Mouse (Mus musculus): ENCODE data around the gene Opn4. TPM values are rescaled to one million over a fixed set of nuclear protein-coding genes. Genes with fewer than 3 reads are reported as not detected.

The Opn4 gene
- polyA plus RNA-seq, 1 experiment from 2014 or later = not detected

- 87% methylated on average over 6 of the region's 6 CpGs for WGBS
- ATAC-seq (ENCODE audit: low FRiP score, low TSS enrichment) (no peak), DNase-seq (no peak)
- Histone ChIP-seq H3K4me1 (ENCODE audit: control insufficient read depth, insufficient read depth, low read length) (no peaks in the 10 kb centered on the region), H3K9ac (replicated peaks; ENCODE audit: low read length) (no peak overlapping the region), H3K27me3 (ENCODE audit: control insufficient read depth, insufficient read depth, low read length) (no peaks in the 10 kb centered on the region), H3K36me3 (ENCODE audit: control insufficient read depth, insufficient read depth, low read length) (no peaks in the 10 kb centered on the region), H3K4me3 (replicated peaks; ENCODE audit: low read depth, low read length) (no peak overlapping the region), H3K27ac (replicated peaks; ENCODE audit: low read depth, low read length) (no peak overlapping the region), H3K9me3 (ENCODE audit: control insufficient read depth, low read length) (no peaks in the 10 kb centered on the region), H3K4me2 (ENCODE audit: low read length) (no peak overlapping the region)
Measured at GRCm38 (mm10) chr14:34544001-34544400, 55.9 kb downstream of the Opn4 start.

GRCm38 (mm10) chr14:34543596-34543995 lies 56.3 kb downstream of the Opn4 start:
- DNase-seq (no peak), ATAC-seq (ENCODE audit: low FRiP score, low TSS enrichment) (no peak)
- WGBS = 73% methylated on average over 6 of the region's 6 CpGs
- Histone ChIP-seq H3K4me3 (replicated peaks; ENCODE audit: low read depth, low read length) (no peak overlapping the region), H3K36me3 (ENCODE audit: control insufficient read depth, insufficient read depth, low read length) (no peaks in the 10 kb centered on the region), H3K9ac (replicated peaks; ENCODE audit: low read length) (no peak overlapping the region), H3K4me1 (ENCODE audit: control insufficient read depth, insufficient read depth, low read length) (no peaks in the 10 kb centered on the region), H3K4me2 (ENCODE audit: low read length) (no peak overlapping the region), H3K9me3 (ENCODE audit: control insufficient read depth, low read length) (no peaks in the 10 kb centered on the region), H3K27ac (replicated peaks; ENCODE audit: low read depth, low read length) (no peak overlapping the region), H3K27me3 (ENCODE audit: control insufficient read depth, insufficient read depth, low read length) (no peaks in the 10 kb centered on the region)

- H3K4me3 ChIP-seq (replicated peaks; ENCODE audit: low read depth, low read length) = no peak overlapping the region
- no peak overlapping the region for H3K9ac ChIP-seq (replicated peaks; ENCODE audit: low read length)
- no peaks in the 10 kb centered on the region for H3K9me3 ChIP-seq (ENCODE audit: control insufficient read depth, low read length)
- no peaks in the 10 kb centered on the region for H3K36me3 ChIP-seq (ENCODE audit: control insufficient read depth, insufficient read depth, low read length)
- DNase-seq (no peak), ATAC-seq (ENCODE audit: low FRiP score, low TSS enrichment) (no peak)
- H3K27me3 ChIP-seq (ENCODE audit: control insufficient read depth, insufficient read depth, low read length) = no peaks in the 10 kb centered on the region
- 85% methylated on average over 5 of the region's 5 CpGs for WGBS
- no peak overlapping the region for H3K27ac ChIP-seq (replicated peaks; ENCODE audit: low read depth, low read length)
- no peaks in the 10 kb centered on the region for H3K4me1 ChIP-seq (ENCODE audit: control insufficient read depth, insufficient read depth, low read length)
- no peak overlapping the region for H3K4me2 ChIP-seq (ENCODE audit: low read length)
Measured at GRCm38 (mm10) chr14:34541896-34542295, 58.0 kb downstream of the Opn4 start.

- Histone ChIP-seq H3K36me3 (ENCODE audit: control insufficient read depth, insufficient read depth, low read length) (no peaks in the 10 kb centered on the region), H3K4me3 (replicated peaks; ENCODE audit: low read depth, low read length) (no peak overlapping the region), H3K9me3 (ENCODE audit: control insufficient read depth, low read length) (no peaks in the 10 kb centered on the region), H3K27ac (replicated peaks; ENCODE audit: low read depth, low read length) (no peak overlapping the region), H3K4me1 (ENCODE audit: control insufficient read depth, insufficient read depth, low read length) (no peaks in the 10 kb centered on the region), H3K27me3 (ENCODE audit: control insufficient read depth, insufficient read depth, low read length) (no peaks in the 10 kb centered on the region), H3K9ac (replicated peaks; ENCODE audit: low read length) (no peak overlapping the region), H3K4me2 (ENCODE audit: low read length) (no peak overlapping the region)
- DNase-seq (no peak), ATAC-seq (ENCODE audit: low FRiP score, low TSS enrichment) (no peak)
- WGBS = 15% methylated on average over 17 of the region's 17 CpGs
Measured at GRCm38 (mm10) chr14:34540685-34541162, 59.2 kb downstream of the Opn4 start.

Other genes with a start within 250 kb of the Opn4 start
- not detected in 2 replicates for gene Fam25c, start 244.7 kb downstream of the Opn4 start, polyA plus RNA-seq (2014; fragmentation: Nextera tagmentation; extraction: Ambion mirVana)
- 55.8 and 59.8 TPM in 2 replicates for gene Sncg, start 225.4 kb downstream of the Opn4 start, polyA plus RNA-seq (2014; fragmentation: Nextera tagmentation; extraction: Ambion mirVana)
- 1.8 and 4.2 TPM in 2 replicates for gene Mmrn2, start 224.7 kb downstream of the Opn4 start, polyA plus RNA-seq (2014; fragmentation: Nextera tagmentation; extraction: Ambion mirVana)
- 16.3 and 25.9 TPM in 2 replicates for gene Bmpr1a, start 96.8 kb downstream of the Opn4 start, polyA plus RNA-seq (2014; fragmentation: Nextera tagmentation; extraction: Ambion mirVana)
- gene 9230112D13Rik, start 77.3 kb downstream of the Opn4 start, polyA plus RNA-seq (2014; fragmentation: Nextera tagmentation; extraction: Ambion mirVana) = not detected in 2 replicates
- 0.50 and 0.76 TPM in 2 replicates for gene Ldb3, start 11.5 kb downstream of the Opn4 start, polyA plus RNA-seq (2014; fragmentation: Nextera tagmentation; extraction: Ambion mirVana)
- gene Wapl, start 73.8 kb upstream of the Opn4 start, polyA plus RNA-seq (2014; fragmentation: Nextera tagmentation; extraction: Ambion mirVana) = 17.3 and 22.7 TPM in 2 replicates
- 4.9 and 5.1 TPM in 2 replicates for gene Grid1, start 220.0 kb upstream of the Opn4 start, polyA plus RNA-seq (2014; fragmentation: Nextera tagmentation; extraction: Ambion mirVana)